Mouse (Mus musculus): ENCODE data around the gene Cacna1e. TPM values are rescaled to one million over a fixed set of nuclear protein-coding genes. Genes with fewer than 3 reads are reported as not detected.

Gene Cacna1e
- polyA plus RNA-seq, 1 experiment from 2014 or later, result 10.7 TPM

DNA sequence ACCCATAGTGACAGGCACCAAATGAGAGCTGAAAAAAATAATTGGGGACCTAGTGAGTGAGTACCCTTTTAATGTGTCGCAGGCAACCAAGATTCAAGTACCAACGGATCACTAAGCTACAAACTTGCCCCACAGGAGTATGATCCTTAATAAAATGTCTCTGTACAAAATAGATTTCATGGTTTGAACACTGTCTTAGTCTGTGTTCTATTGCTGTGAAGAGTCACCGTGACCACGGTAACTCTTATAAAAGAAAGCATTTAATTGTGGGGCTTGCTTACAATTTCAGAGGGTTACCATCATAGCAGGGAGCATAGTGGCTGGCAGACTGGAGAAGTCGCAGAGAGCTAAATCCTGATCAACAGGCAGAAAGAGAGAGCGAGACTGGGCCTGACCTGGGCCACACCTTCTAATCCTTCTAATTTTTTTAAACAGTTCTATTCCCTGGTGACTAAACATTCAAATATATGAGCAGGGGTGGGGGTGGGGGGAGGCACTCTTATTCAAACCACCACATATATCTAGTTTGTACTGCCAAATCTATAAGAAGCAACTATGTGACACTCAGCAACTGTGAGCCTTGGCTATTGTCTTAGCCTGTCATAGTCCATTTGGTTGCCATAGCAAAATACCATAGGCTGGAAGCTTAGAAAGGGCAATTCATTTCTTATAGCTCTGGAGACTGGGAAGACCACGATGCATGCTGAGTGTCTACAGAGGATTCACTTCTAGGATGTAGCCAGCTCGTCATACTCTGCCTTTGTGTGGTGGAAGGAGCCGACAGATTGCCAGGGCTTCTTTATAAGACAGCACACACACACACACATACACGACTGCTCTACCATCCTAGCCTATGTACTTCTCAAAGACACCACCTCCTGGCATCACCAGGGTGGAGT lies 52.8 kb downstream of the Cacna1e start:
- peaks cover 6% of the 10 kb centered on the region; the same call in 1 of the 2 replicates for H3K27me3 ChIP-seq

DNA sequence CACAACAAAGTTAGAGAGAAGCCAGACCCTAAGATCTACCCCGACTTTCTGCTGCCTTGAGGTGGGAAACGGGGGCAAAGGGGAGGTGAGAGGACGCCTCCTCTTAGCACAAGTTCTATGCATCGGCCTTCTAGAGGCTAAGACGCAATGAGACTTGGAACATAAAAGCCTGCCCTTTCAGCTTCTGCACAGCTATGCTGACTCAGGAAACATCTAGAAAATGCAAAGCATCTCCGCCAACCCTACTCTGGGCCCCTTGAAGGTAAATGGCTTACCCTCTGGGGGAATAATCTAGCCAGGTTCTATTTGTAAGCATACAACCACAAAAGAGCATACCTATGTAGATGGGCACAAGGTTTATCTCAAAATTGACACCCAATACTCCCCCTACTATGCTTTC lies 54.2 kb downstream of the Cacna1e start:
- no peak overlapping the region for H3K9ac ChIP-seq

More for the DNA sequence above, 52.8 kb downstream of the Cacna1e start:
- no peak overlapping the region for H3K4me2 ChIP-seq
- peaks cover 8% of the 10 kb centered on the region; the same call in 1 of the 2 replicates for H3K4me1 ChIP-seq (replicated peaks)
- no peak overlapping the region for H3K9ac ChIP-seq
- H3K4me3 ChIP-seq, result no peak overlapping the region
- no peaks in the 10 kb centered on the region for H3K36me3 ChIP-seq
- WGBS, result 38% methylated on average over 10 of the region's 10 CpGs
- ATAC-seq (ENCODE audit: low read depth), result peak; percentile 67; the same call in 1 of the 2 replicates
- no peak overlapping the region for H3K27ac ChIP-seq (replicated peaks)
- no peaks in the 10 kb centered on the region for H3K9me3 ChIP-seq

DNA sequence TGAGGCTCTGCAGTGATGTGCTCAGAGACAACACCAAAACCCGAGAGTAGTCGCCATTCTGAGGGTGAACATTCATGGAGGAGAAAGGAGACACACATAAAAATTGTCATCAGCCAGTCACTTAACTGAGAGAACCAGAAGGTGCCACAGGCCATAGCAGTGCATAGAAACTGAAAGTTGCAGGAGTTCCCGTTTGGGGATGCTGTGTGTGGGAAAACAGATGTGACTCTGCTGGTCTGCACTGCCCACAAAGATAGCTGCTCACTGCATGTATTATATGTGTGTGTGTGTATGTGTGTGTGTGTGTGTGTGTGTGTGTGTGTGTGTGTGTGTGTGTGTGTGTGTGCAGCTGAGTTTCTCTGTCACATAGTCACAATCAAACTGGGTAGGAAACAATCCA lies 61.2 kb downstream of the Cacna1e start:
- Histone ChIP-seq H3K4me2 (no peak overlapping the region), H3K36me3 (no peaks in the 10 kb centered on the region), H3K9me3 (no peaks in the 10 kb centered on the region), H3K9ac (no peak overlapping the region), H3K4me1 (replicated peaks) (peaks cover 8% of the 10 kb centered on the region), H3K27me3 (no peaks in the 10 kb centered on the region; the same call in 1 of the 2 replicates), H3K27ac (replicated peaks) (no peak overlapping the region), H3K4me3 (no peak overlapping the region)
- WGBS, result 78% methylated on average over 3 of the region's 3 CpGs
- no peak for ATAC-seq (ENCODE audit: low read depth)

More for the DNA sequence above, 54.2 kb downstream of the Cacna1e start:
- Histone ChIP-seq H3K27ac (replicated peaks) (no peak overlapping the region), H3K9me3 (no peaks in the 10 kb centered on the region), H3K27me3 (peaks cover 6% of the 10 kb centered on the region; the same call in 1 of the 2 replicates), H3K4me2 (no peak overlapping the region), H3K4me3 (no peak overlapping the region), H3K4me1 (replicated peaks) (peaks cover 8% of the 10 kb centered on the region; the same call in 1 of the 2 replicates), H3K36me3 (no peaks in the 10 kb centered on the region)
- no peak for ATAC-seq (ENCODE audit: low read depth)
- WGBS, result 91% methylated on average over 6 of the region's 6 CpGs

GRCm38 (mm10) chr1:154820422-154820821 lies 63.9 kb downstream of the Cacna1e start:
- Histone ChIP-seq H3K27ac (replicated peaks) (no peak overlapping the region), H3K36me3 (no peaks in the 10 kb centered on the region), H3K9ac (no peak overlapping the region), H3K4me2 (no peak overlapping the region), H3K4me3 (no peak overlapping the region), H3K4me1 (replicated peaks) (peaks cover 8% of the 10 kb centered on the region), H3K9me3 (no peaks in the 10 kb centered on the region), H3K27me3 (no peaks in the 10 kb centered on the region)
- WGBS, result 89% methylated on average over 7 of the region's 7 CpGs
- no peak for ATAC-seq (ENCODE audit: low read depth)

DNA sequence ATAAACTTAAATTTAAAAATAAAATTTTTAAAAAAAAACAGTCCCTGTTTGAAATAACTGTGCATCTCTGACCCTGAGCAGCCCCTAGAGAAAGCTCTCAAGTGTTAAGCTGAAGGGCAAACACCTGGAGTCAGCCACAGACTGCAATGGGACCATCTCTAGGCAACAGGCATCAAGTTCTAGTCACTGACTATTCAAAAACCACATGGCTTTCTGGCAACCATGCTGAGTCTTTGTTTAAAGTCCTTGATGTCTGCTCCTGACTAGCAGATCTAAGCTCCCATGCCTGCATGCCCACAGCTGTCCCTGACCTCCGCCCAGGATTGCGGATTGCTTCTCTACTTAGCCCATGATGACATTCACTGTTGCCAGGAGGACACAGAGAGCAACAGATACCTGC lies 64.3 kb downstream of the Cacna1e start:
- no peak overlapping the region for H3K27ac ChIP-seq (replicated peaks)
- no peaks in the 10 kb centered on the region for H3K27me3 ChIP-seq
- no peak overlapping the region for H3K4me3 ChIP-seq
- H3K4me1 ChIP-seq (replicated peaks), result peaks cover 8% of the 10 kb centered on the region
- no peak overlapping the region for H3K9ac ChIP-seq
- no peak overlapping the region for H3K4me2 ChIP-seq
- ATAC-seq (ENCODE audit: low read depth), result no peak
- H3K36me3 ChIP-seq, result no peaks in the 10 kb centered on the region
- WGBS, result 74% methylated on average over 2 of the region's 2 CpGs
- no peaks in the 10 kb centered on the region for H3K9me3 ChIP-seq

GRCm38 (mm10) chr1:154818742-154819141 lies 65.6 kb downstream of the Cacna1e start:
- ATAC-seq (ENCODE audit: low read depth), result no peak
- Histone ChIP-seq H3K4me3 (no peak overlapping the region), H3K9ac (no peak overlapping the region), H3K4me2 (no peak overlapping the region), H3K9me3 (no peaks in the 10 kb centered on the region), H3K36me3 (no peaks in the 10 kb centered on the region), H3K27ac (replicated peaks) (no peak overlapping the region), H3K4me1 (replicated peaks) (no peaks in the 10 kb centered on the region; the same call in 1 of the 2 replicates), H3K27me3 (no peaks in the 10 kb centered on the region)
- WGBS, result 80% methylated on average over 1 of the region's 1 CpGs

DNA sequence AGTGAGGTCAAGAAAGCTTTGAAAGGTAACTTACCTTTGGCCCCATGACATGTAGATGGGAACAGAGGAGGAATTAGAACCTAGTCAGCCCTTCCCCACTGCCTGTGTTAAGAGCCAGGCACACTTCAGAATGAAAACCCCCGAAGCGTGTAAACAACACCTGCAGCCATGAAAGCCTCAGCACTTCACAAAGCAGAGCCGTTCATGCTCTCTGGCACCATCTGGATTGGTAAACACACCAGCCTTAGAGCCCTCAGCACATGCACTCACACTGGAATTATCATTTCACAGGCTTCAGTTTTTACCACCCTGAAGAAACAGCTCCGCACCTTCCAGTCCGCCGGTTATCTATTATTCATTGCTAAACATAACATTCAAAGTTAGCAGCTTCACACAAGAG lies 67.5 kb downstream of the Cacna1e start:
- no peak overlapping the region for H3K9ac ChIP-seq
- no peaks in the 10 kb centered on the region; the same call in 1 of the 2 replicates for H3K4me1 ChIP-seq (replicated peaks)
- no peaks in the 10 kb centered on the region for H3K9me3 ChIP-seq
- 0 out of 2 replicates have a peak overlapping the region, but pooled peaks have one; percentile 9 for H3K27ac ChIP-seq (replicated peaks)
- no peak overlapping the region for H3K4me3 ChIP-seq
- H3K4me2 ChIP-seq, result no peak overlapping the region
- WGBS, result 63% methylated on average over 6 of the region's 6 CpGs
- H3K27me3 ChIP-seq, result no peaks in the 10 kb centered on the region
- no peaks in the 10 kb centered on the region for H3K36me3 ChIP-seq
- ATAC-seq (ENCODE audit: low read depth), result peak; percentile 79

DNA sequence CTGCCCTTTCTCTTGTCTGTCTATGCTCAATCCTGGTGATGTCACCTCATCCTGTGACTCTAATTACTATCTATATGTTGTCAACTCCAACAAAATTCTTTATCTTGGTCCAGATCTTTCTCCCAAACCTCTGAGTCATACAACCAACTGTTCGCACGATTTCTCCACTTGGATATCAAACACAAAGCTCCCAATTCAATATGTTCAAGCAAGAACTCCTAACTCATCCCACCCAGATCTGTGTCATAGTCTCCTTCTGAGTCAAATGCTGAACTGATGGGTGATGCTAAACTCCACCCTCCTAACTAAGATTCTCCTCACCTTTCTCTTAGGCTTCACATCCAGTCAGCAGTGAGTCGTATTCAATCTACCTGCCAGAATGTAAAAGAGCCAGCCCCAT lies 68.0 kb downstream of the Cacna1e start:
- WGBS, result 96% methylated on average over 3 of the region's 3 CpGs
- ATAC-seq (ENCODE audit: low read depth), result no peak
- H3K9me3 ChIP-seq, result no peaks in the 10 kb centered on the region
- H3K4me1 ChIP-seq (replicated peaks), result no peaks in the 10 kb centered on the region; the same call in 1 of the 2 replicates
- no peaks in the 10 kb centered on the region for H3K27me3 ChIP-seq
- no peak overlapping the region for H3K27ac ChIP-seq (replicated peaks)
- H3K9ac ChIP-seq, result no peak overlapping the region
- H3K4me2 ChIP-seq, result no peak overlapping the region
- no peaks in the 10 kb centered on the region for H3K36me3 ChIP-seq
- H3K4me3 ChIP-seq, result no peak overlapping the region

DNA sequence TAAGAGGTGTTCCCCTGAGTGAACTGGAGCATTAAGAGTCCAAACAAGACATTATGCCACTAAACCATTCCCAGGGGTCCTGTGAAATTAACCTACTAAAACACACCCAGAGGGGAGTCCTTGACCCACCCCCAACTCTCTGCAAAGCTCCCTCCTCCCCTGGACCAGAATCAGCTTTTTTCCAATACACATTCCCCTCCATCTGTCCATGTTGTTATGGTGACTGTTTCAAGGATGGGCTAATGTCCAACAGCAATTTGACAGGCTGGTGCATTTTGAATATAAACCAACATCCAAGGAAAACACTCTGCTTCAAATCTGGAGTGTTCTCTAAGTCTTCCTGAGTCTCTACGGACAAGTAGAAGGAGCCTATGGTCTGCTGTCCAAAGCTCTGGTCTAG lies 78.6 kb downstream of the Cacna1e start:
- Histone ChIP-seq H3K9ac (no peak overlapping the region), H3K9me3 (no peaks in the 10 kb centered on the region), H3K27ac (replicated peaks) (no peak overlapping the region), H3K36me3 (no peaks in the 10 kb centered on the region), H3K4me2 (no peak overlapping the region), H3K27me3 (no peaks in the 10 kb centered on the region), H3K4me3 (no peak overlapping the region), H3K4me1 (replicated peaks) (0 out of 2 replicates have a peak, but pooled peaks cover 6% of the 10 kb centered on the region)
- WGBS, result 85% methylated on average over 1 of the region's 1 CpGs
- no peak for ATAC-seq (ENCODE audit: low read depth)

- H3K27me3 ChIP-seq, result no peaks in the 10 kb centered on the region
- no peak overlapping the region for H3K4me2 ChIP-seq
- no peaks in the 10 kb centered on the region for H3K36me3 ChIP-seq
- H3K9me3 ChIP-seq, result no peaks in the 10 kb centered on the region
- H3K4me1 ChIP-seq (replicated peaks), result 0 out of 2 replicates have a peak, but pooled peaks cover 6% of the 10 kb centered on the region
- no peak for ATAC-seq (ENCODE audit: low read depth)
- no peak overlapping the region for H3K9ac ChIP-seq
- no peak overlapping the region for H3K27ac ChIP-seq (replicated peaks)
- no peak overlapping the region for H3K4me3 ChIP-seq
- WGBS, result 87% methylated on average over 3 of the region's 3 CpGs
These were observed 79.3 kb downstream of the Cacna1e start for GRCm38 (mm10) chr1:154805038-154805437.

DNA sequence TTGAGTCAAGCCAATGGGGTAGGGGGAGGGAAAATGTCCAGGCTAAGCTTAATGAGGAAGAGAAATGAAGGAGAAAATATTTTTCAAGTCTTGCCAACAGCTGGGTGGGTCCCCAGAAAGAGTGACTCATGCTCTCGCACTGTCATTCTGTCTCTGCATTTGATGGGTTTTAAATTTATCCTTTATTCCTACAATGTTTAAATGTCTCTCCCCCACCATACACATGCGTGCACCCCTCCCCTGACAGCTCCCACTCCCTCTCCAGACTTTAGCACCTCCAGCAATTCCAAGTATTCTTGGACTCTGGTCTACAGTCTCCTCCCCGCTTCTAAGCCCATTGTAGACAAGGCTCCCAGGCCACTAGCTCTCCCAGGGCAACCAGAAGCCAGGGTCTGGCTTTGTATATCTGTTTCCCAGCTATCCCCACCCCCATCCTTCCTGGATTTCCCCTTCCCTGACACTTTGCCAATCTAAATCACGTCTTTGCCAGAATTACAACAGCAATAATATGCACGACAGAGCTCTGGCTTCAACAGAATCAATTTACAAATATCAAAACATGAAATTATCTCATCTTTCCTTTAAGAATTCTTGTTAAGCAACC lies 81.9 kb downstream of the Cacna1e start:
- 76% methylated on average over 5 of the region's 5 CpGs for WGBS
- no peak for ATAC-seq (ENCODE audit: low read depth)
- H3K9ac ChIP-seq, result no peak overlapping the region
- H3K27ac ChIP-seq (replicated peaks), result no peak overlapping the region
- no peaks in the 10 kb centered on the region for H3K27me3 ChIP-seq
- H3K4me2 ChIP-seq, result no peak overlapping the region
- no peak overlapping the region for H3K4me3 ChIP-seq
- H3K4me1 ChIP-seq (replicated peaks), result 0 out of 2 replicates have a peak, but pooled peaks cover 6% of the 10 kb centered on the region
- H3K9me3 ChIP-seq, result no peaks in the 10 kb centered on the region
- no peaks in the 10 kb centered on the region for H3K36me3 ChIP-seq

GRCm38 (mm10) chr1:154799257-154799656 lies 85.0 kb downstream of the Cacna1e start:
- no peaks in the 10 kb centered on the region for H3K4me1 ChIP-seq (replicated peaks)
- WGBS, result 78% methylated on average over 31 of the region's 31 CpGs
- H3K4me2 ChIP-seq, result no peak overlapping the region
- no peak overlapping the region for H3K9ac ChIP-seq
- H3K27ac ChIP-seq (replicated peaks), result no peak overlapping the region
- H3K36me3 ChIP-seq, result no peaks in the 10 kb centered on the region
- no peaks in the 10 kb centered on the region for H3K27me3 ChIP-seq
- no peak for ATAC-seq (ENCODE audit: low read depth)
- no peak overlapping the region for H3K4me3 ChIP-seq
- no peaks in the 10 kb centered on the region for H3K9me3 ChIP-seq

Data from neural tube, embryonic 13.5 days (tissue).